Mouse (Mus musculus): ENCODE data around the gene Aspdh.

Aspdh gene

DNA sequence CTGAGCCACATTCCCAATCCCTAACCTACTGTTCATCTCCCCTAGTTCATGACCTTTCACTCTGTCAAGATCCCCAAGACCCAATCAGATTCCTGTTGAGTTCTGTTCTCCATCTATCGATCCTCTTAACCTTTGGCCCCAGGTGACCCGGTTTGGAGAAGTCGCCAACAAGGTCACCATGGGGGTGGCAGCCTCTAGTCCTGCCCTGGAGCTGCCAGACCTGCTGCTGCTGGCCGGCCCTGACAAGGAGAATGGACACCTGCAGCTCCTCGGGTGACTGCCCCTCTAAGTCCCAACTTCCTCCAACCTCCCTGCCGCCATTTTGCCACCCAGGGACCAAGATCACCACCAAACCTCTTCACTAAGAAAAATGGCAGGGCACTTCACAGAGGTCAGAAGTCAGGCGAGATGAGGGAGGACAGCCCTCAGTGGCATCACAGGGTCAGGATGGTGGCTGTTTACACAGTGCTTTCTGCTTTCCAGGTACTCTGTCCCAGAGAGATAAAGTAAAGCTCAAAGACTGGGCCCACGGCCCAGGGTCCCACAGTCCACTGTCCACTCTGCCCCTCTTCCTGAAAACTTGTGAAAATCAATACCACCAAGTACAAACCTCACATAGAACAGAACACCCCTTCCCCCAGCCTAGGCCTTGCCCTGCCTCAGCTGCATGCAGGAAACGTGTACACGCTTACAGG lies 32.3 kb downstream of the Aspdh start:
- DNase-seq (ENCODE audit: low read depth, low spot score), result no peak

DNA sequence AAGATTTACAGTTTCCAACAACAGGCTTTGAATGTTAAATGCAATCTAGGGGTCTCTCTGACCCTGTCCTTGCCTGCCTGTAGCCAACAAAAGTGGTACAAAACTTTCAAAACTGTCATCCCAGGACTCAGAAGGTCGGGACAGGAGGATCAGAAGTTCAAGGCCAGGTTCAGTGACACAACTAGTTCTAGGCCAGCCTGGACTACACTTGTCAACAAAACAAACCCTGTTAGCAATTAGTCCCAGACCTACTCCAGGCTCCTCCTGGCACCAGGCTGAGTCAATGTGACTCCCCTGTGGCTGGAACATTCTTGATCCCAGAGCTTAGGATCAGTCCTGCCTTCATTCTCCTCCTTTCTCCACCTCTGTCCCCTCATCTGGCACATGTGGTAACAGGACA lies 33.7 kb downstream of the Aspdh start:
- no peak for DNase-seq (ENCODE audit: low read depth, low spot score)

DNA sequence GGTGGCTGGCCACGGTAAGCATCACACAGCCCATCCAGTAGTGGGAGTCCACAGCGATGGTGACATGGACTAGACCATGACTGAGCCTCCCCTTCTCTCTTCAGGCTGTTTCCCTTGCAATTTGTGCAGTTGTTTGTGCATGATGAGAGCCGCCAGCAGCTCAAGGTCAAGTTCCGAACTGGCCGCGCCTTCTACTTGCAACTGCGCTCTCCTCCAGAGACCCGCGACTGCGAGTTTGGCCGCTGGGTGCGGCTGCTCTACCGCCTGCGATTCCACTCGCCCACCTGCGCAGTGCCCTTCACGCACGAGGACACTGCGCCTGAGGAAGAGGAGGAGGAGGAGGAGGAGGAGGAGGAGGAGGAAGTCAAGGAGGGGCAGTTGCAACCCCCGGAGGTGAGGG lies 34.9 kb downstream of the Aspdh start:
- no peak for DNase-seq (ENCODE audit: low read depth, low spot score)

DNA sequence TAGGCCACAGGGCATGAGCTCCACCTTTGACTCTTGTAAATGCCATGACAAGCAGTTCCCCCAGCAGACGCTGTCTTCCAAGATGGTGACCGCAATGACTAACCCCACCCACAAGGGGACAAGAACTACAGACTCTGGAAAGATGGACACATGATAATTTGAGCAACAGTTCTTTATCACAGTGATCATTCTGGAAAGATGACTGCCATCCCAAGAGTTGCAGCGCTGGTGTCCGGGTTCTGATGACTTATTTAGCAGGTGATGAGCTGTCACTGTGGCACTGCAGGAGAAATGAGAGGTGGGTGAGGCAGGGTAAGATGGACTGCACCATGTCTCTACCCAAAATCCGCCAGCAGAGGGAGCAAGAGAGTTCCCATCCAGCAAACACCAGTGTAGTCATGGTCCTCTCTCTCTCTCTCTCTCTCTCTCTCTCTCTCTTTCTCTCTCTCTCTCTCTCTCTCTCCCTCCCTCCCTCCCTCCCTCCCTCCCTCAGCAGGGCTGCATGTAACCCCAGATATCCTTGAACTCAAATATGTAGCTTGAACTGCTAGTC lies 36.4 kb downstream of the Aspdh start:
- peak; percentile 45 for DNase-seq (ENCODE audit: low read depth, low spot score)

DNA sequence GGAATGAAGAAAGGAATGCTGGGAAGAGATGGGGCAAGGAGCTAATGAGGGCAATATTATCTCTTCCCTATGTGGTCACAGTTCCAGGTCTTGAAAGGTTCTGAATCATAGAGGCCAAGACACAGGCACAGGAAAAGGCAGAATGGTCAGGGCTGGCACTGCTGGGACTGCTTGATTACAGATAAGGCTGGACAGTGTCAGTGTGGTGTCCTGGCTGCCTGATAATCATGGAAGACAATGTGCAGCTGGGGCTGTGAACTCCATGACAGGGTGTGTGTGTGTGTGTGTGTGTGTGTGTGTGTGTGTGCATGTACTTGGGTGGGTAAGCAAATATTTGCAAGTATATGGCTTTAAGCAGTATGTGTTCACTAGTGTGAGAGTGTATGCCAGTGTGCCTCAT lies 42.3 kb downstream of the Aspdh start:
- no peak for DNase-seq (ENCODE audit: low read depth, low spot score)

Data from retina, adult 2 months (tissue).